Mouse (Mus musculus): ENCODE data around the gene Fto. TPM values are rescaled to one million over a fixed set of nuclear protein-coding genes. Genes with fewer than 3 reads are reported as not detected.

Gene Fto
- total and polyA plus RNA-seq, 3 experiments: 8.4 to 43.2 (median 15.7) TPM

- Histone ChIP-seq H3K27me3 (replicated peaks) (no peaks in the 10 kb centered on the region), H3K4me2 (ENCODE audit: insufficient read depth, low read depth, poor library complexity, severe bottlenecking) (no peak overlapping the region), H3K27ac (ENCODE audit: insufficient read depth, low read depth) (no peak overlapping the region), H3K9ac (ENCODE audit: insufficient read depth, low read depth) (no peak overlapping the region), H3K4me3 (replicated peaks in 1 of 3; ENCODE audit: low read depth in 2 of 3, low read length in 2 of 3, poor library complexity in 1 of 3) (no peak overlapping the region), H3K36me3 (replicated peaks in 1 of 2; ENCODE audit: control insufficient read depth in 1 of 2, insufficient read depth in 1 of 2, low read length in 1 of 2) (peaks cover 3 to 34% of the 10 kb centered on the region in 2 experiments), H3K9me3 (replicated peaks; ENCODE audit: low read length) (no peaks in the 10 kb centered on the region), H3K4me1 (ENCODE audit: control insufficient read depth in 1 of 2, insufficient read depth in 2 of 2) (peaks cover 0 to 16% of the 10 kb centered on the region in 2 experiments; a peak in 3 of 4 replicates), H3K79me2 (replicated peaks; ENCODE audit: control insufficient read depth, extremely low read depth, insufficient read depth, poor library complexity, severe bottlenecking) (no peaks in the 10 kb centered on the region)
- TF ChIP-seq USF1 (IDR thresholded peaks at IDR 0.05; ENCODE audit: low read depth, low read length) (no peak), NRF1 (IDR thresholded peaks at IDR 0.05; ENCODE audit: low read depth, low read length) (no peak), KAT2A (IDR thresholded peaks at IDR 0.05; ENCODE audit: insufficient replicate concordance, low read length) (no peak), ZC3H11A (IDR thresholded peaks at IDR 0.05; ENCODE audit: low read depth, low read length) (no peak), EP300 (IDR thresholded peaks at IDR 0.05; ENCODE audit: low read length) (no peak), NELFE (IDR thresholded peaks at IDR 0.05; ENCODE audit: low read depth, low read length) (no peak), POLR2AphosphoS2 (IDR thresholded peaks at IDR 0.05; ENCODE audit: low read depth, low read length) (no peak), USF2 (conservative IDR thresholded peaks at IDR 0.05; ENCODE audit: low read depth, low read length) (no peak), SIN3A (IDR thresholded peaks at IDR 0.05; ENCODE audit: low read length) (no peak), CHD1 (IDR thresholded peaks at IDR 0.05; ENCODE audit: low read depth, low read length) (no peak), CHD2 (IDR thresholded peaks at IDR 0.05; ENCODE audit: low read length) (no peak), E2F4 (IDR thresholded peaks at IDR 0.05; ENCODE audit: insufficient replicate concordance, low read depth, low read length) (no peak), CTCF (conservative IDR thresholded peaks at IDR 0.05 in 1 of 2, IDR thresholded peaks at IDR 0.05 in 1 of 2; ENCODE audit: low read depth in 2 of 2, low read length in 2 of 2) (no peak), TBP (conservative IDR thresholded peaks at IDR 0.05; ENCODE audit: low read depth, low read length) (no peak), IRF4 (IDR thresholded peaks at IDR 0.05; ENCODE audit: low read depth, low read length) (no peak), MAZ (IDR thresholded peaks at IDR 0.05; ENCODE audit: low read depth, low read length) (no peak), JUN (IDR thresholded peaks at IDR 0.05; ENCODE audit: insufficient read depth, low read depth, low read length) (no peak), MEF2A (IDR thresholded peaks at IDR 0.05; ENCODE audit: borderline replicate concordance, low read depth, low read length) (no peak)
- DNase-seq (ENCODE audit: extremely low read depth): no peak
- in situ Hi-C loops (cut with MboI; ENCODE audit: low pct_ligation_motif_present, low pct_unique_long_range_greater_than_20kb, low sequenced_read_pairs) (no loop called here), dilution Hi-C loops (cut with MboI; ENCODE audit: extremely low pct_ligation_motif_present, extremely low pct_unique_long_range_greater_than_20kb, low sequenced_read_pairs) (no loop called here)
Measured at GRCm38 (mm10) chr8:91488784-91489450, 175.6 kb downstream of the Fto start.

- dilution Hi-C loops (cut with MboI; ENCODE audit: extremely low pct_ligation_motif_present, extremely low pct_unique_long_range_greater_than_20kb, low sequenced_read_pairs) (no loop called here), in situ Hi-C loops (cut with MboI; ENCODE audit: low pct_ligation_motif_present, low pct_unique_long_range_greater_than_20kb, low sequenced_read_pairs) (no loop called here)
- no peak for DNase-seq (ENCODE audit: extremely low read depth)
- H3K79me2 ChIP-seq (replicated peaks; ENCODE audit: control insufficient read depth, extremely low read depth, insufficient read depth, poor library complexity, severe bottlenecking): no peaks in the 10 kb centered on the region
- H3K27ac ChIP-seq (ENCODE audit: insufficient read depth, low read depth): no peak overlapping the region
- H3K36me3 ChIP-seq (replicated peaks in 1 of 2; ENCODE audit: control insufficient read depth in 1 of 2, insufficient read depth in 1 of 2, low read length in 1 of 2): peaks cover 3 to 32% of the 10 kb centered on the region in 2 experiments
- no peaks in the 10 kb centered on the region for H3K9me3 ChIP-seq (replicated peaks; ENCODE audit: low read length)
- no peak overlapping the region for H3K4me2 ChIP-seq (ENCODE audit: insufficient read depth, low read depth, poor library complexity, severe bottlenecking)
- H3K27me3 ChIP-seq (replicated peaks): no peaks in the 10 kb centered on the region
- TF ChIP-seq POLR2AphosphoS2 (IDR thresholded peaks at IDR 0.05; ENCODE audit: low read depth, low read length) (no peak), E2F4 (IDR thresholded peaks at IDR 0.05; ENCODE audit: insufficient replicate concordance, low read depth, low read length) (no peak), PAX5 (IDR thresholded peaks at IDR 0.05; ENCODE audit: low read length) (no peak), TBP (conservative IDR thresholded peaks at IDR 0.05; ENCODE audit: low read depth, low read length) (no peak), USF2 (conservative IDR thresholded peaks at IDR 0.05; ENCODE audit: low read depth, low read length) (no peak)
- peaks cover 0 to 27% of the 10 kb centered on the region in 2 experiments; a peak in 3 of 4 replicates for H3K4me1 ChIP-seq (ENCODE audit: control insufficient read depth in 1 of 2, insufficient read depth in 2 of 2)
- H3K4me3 ChIP-seq (replicated peaks in 1 of 3; ENCODE audit: low read depth in 2 of 3, low read length in 2 of 3, poor library complexity in 1 of 3): no peak overlapping the region
- H3K9ac ChIP-seq (ENCODE audit: insufficient read depth, low read depth): no peak overlapping the region
Measured at GRCm38 (mm10) chr8:91490065-91490464, 176.7 kb downstream of the Fto start.

Measured in CH12.LX (cell line).